Mouse (Mus musculus) liver, embryonic 16.5 days (tissue): ENCODE measurements around the gene Sec16b. TPM values are rescaled to one million over a fixed set of nuclear protein-coding genes. Genes with fewer than 3 reads are reported as not detected.

Experiments used
- ATAC-seq: fragments of 200-750 bp; cut with Nextera tagmentation; 2 replicates; pipeline ENCODE4 v1.8.0; 2017; ENCODE audit warnings: low read depth, mild to moderate bottlenecking, moderate number of reproducible peaks, moderate library complexity
- H3K27ac ChIP-seq: fragments of 300-500 bp; sonication (generic); 2 replicates; pipeline ENCODE4 v1.5.1; 2014; ENCODE audit warnings: mild to moderate bottlenecking, low read length
- H3K27me3 ChIP-seq: fragments of 300-500 bp; sonication (generic); 2 replicates; pipeline ENCODE4 v1.6.1; 2014; ENCODE audit warnings: low read depth, low read length, mixed read lengths; ENCODE audit not compliant: control insufficient read depth, insufficient read depth
- H3K36me3 ChIP-seq: fragments of 300-500 bp; sonication (generic); 2 replicates; pipeline ENCODE4 v1.6.1; 2014; ENCODE audit warnings: mild to moderate bottlenecking; ENCODE audit not compliant: control insufficient read depth, insufficient read depth
- H3K4me1 ChIP-seq: fragments of 300-500 bp; sonication (generic); 2 replicates; pipeline ENCODE4 v1.6.1; 2014; ENCODE audit warnings: low read depth, low read length, mixed read lengths; ENCODE audit not compliant: control insufficient read depth
- H3K4me2 ChIP-seq: fragments of 300-500 bp; sonication (generic); 2 replicates; pipeline ENCODE4 v1.6.1; 2014; ENCODE audit warnings: low read depth, low read length, mixed read lengths
- H3K4me3 ChIP-seq: fragments of 300-500 bp; sonication (generic); 2 replicates; pipeline ENCODE4 v1.5.1; 2014; ENCODE audit warnings: low read depth, mild to moderate bottlenecking, low read length
- H3K9ac ChIP-seq: fragments of 300-500 bp; sonication (generic); 2 replicates; pipeline ENCODE4 v1.6.1; 2014; ENCODE audit warnings: low read depth, low read length
- H3K9me3 ChIP-seq: fragments of 300-500 bp; sonication (generic); replicated peaks from 2 replicates; pipeline ENCODE4 v1.6.1; 2016; ENCODE audit warnings: low read length; ENCODE audit not compliant: control insufficient read depth
- WGBS: fragments of 180-500 bp; shearing (Covaris S2); extraction: QIAGEN DNeasy Blood & Tissue Kit; methylation state at CpG from one replicate; pipeline ENCODE4 v1.1.7; 2014; ENCODE audit not compliant: insufficient replicate concordance; 5-methylcytosine and 5-hydroxymethylcytosine counted together
- polyA plus RNA-seq: library from polyadenylated mRNA; unstranded; fragments of >200 nt; fragmentation: Nextera tagmentation; extraction: Ambion mirVana; gene quantifications from 2 replicates; pipeline ENCODE4 v1.2.1, GENCODE M21; 2015

The Sec16b gene
- polyA plus RNA-seq, 1 experiment from 2014 or later: 9.3 TPM

- WGBS: 72% methylated on average over 9 of the region's 9 CpGs
Observed at GRCm38 (mm10) chr1:157595165-157595564, 88.6 kb downstream of the Sec16b start.

DNA sequence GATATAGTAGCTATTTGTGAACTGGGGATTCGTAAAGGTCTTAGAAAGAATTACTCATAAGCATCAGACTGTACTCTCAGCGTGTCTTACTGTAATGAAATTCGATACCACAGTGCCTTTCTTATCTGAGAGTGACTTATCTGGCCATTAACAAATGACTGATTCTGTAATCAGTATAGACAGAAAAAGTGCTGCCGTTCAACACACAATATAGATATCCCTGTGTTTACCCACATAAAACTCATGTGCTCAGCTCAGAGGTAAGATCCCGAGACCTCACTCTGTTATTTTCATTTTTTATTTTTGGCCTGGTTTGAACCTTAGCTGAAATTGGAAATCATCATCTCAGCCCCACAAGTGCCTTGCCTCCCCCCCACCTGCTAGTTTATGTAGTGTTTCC is 98.0 kb downstream of the Sec16b start:
- ATAC-seq: no peak
- no peaks in the 10 kb centered on the region for H3K9me3 ChIP-seq
- H3K9ac ChIP-seq: no peak overlapping the region
- no peak overlapping the region for H3K4me2 ChIP-seq
- no peak overlapping the region for H3K4me3 ChIP-seq
- 52% methylated on average over 5 of the region's 5 CpGs for WGBS
- H3K4me1 ChIP-seq: no peaks in the 10 kb centered on the region
- no peak overlapping the region for H3K27ac ChIP-seq
- no peaks in the 10 kb centered on the region for H3K36me3 ChIP-seq
- no peaks in the 10 kb centered on the region for H3K27me3 ChIP-seq

More at GRCm38 (mm10) chr1:157595165-157595564, 88.6 kb downstream of the Sec16b start:
- Histone ChIP-seq H3K4me1 (no peaks in the 10 kb centered on the region), H3K36me3 (no peaks in the 10 kb centered on the region), H3K27me3 (no peaks in the 10 kb centered on the region), H3K9me3 (no peaks in the 10 kb centered on the region), H3K4me3 (no peak overlapping the region), H3K27ac (no peak overlapping the region), H3K9ac (no peak overlapping the region), H3K4me2 (no peak overlapping the region)
- ATAC-seq: no peak

Other genes starting within 250 kb of the Sec16b start
- gene Rasal2, start 94.1 kb upstream of the Sec16b start, polyA plus RNA-seq: 0.83 and 1.4 TPM in 2 replicates
- gene Cryzl2, start 48.2 kb upstream of the Sec16b start, polyA plus RNA-seq: 8.5 and 10.3 TPM in 2 replicates